Mouse (Mus musculus): ENCODE results near the gene Srsf3. TPM values are rescaled to one million over a fixed set of nuclear protein-coding genes. Genes with fewer than 3 reads are reported as not detected.

The Srsf3 gene
- polyA plus RNA-seq, 1 experiment from 2014 or later, result 716 TPM

DNA sequence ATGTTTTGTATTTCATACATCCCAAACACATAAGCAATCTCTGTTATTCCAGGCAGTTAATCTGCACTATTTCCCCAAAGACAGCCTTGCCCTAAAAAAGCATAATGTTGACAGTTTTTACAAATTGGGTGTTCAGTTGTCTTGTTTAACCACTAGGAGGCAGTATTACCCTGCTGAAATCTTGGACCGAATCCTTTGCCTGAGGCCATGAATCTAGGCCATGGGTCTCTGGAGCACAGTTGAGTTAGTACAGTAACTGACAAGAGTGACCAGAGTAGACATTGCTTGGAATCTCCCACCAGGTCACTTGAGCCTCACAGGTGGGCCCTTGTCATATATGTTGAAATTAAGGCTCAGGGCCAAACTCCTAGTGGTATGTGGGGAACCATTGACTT, 12.5 kb downstream of the Srsf3 start:
- Histone ChIP-seq H3K4me1 (ENCODE audit: insufficient read depth) (no peaks in the 10 kb centered on the region), H3K36me3 (ENCODE audit: insufficient read depth) (peaks cover 64% of the 10 kb centered on the region), H3K9me3 (ENCODE audit: low read depth, low read length) (no peaks in the 10 kb centered on the region), H3K4me3 (ENCODE audit: low read depth, low read length) (no peak overlapping the region), H3K27ac (ENCODE audit: low read depth) (no peak overlapping the region), H3K27me3 (ENCODE audit: insufficient read depth, low read length) (no peaks in the 10 kb centered on the region), H3K4me2 (no peak overlapping the region), H3K9ac (no peak overlapping the region)
- ATAC-seq (ENCODE audit: insufficient read depth), result no peak
- DNase-seq, result peak; percentile 71
- peak; percentile 78 for TF ChIP-seq CTCF (IDR thresholded peaks at IDR 0.05; ENCODE audit: low read depth)
- 67% methylated on average over 1 of the region's 1 CpGs for WGBS

- Histone ChIP-seq H3K27me3 (ENCODE audit: insufficient read depth, low read length) (no peaks in the 10 kb centered on the region), H3K4me2 (no peak overlapping the region), H3K9ac (no peak overlapping the region; the same call in 1 of the 2 replicates), H3K36me3 (ENCODE audit: insufficient read depth) (peaks cover 54% of the 10 kb centered on the region), H3K27ac (ENCODE audit: low read depth) (peak overlapping the region; percentile 60), H3K4me3 (ENCODE audit: low read depth, low read length) (no peak overlapping the region), H3K4me1 (ENCODE audit: insufficient read depth) (no peaks in the 10 kb centered on the region), H3K9me3 (ENCODE audit: low read depth, low read length) (no peaks in the 10 kb centered on the region)
- WGBS, result 59% methylated on average over 12 of the region's 12 CpGs
- TF ChIP-seq CTCF (IDR thresholded peaks at IDR 0.05; ENCODE audit: low read depth), result no peak
- DNase-seq, result peak; percentile 76
- peak; percentile 32 for ATAC-seq (ENCODE audit: insufficient read depth)
Measured at GRCm38 (mm10) chr17:29045741-29046530, 13.5 kb downstream of the Srsf3 start.

DNA sequence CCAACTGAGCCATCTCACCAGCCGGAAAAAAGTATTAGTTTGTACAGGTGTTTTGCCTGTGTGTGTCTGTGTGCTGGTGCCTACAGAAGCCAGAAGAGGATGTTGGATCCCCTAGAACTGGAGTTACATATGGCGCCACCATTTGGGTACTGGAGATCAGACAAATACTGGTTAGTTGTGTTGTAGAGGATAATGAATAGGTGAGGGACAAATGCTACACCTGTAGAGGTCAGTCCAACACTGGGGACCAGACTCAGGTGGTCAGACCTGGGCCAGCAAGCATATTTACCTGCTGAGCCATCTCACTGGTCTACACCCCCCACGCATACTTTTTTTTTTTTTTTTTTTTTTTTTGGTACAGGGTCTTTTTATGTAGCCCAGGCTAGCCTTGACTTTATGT, 14.4 kb downstream of the Srsf3 start:
- no peak overlapping the region for H3K4me3 ChIP-seq (ENCODE audit: low read depth, low read length)
- no peaks in the 10 kb centered on the region for H3K27me3 ChIP-seq (ENCODE audit: insufficient read depth, low read length)
- peaks cover 48% of the 10 kb centered on the region for H3K36me3 ChIP-seq (ENCODE audit: insufficient read depth)
- H3K27ac ChIP-seq (ENCODE audit: low read depth), result no peak overlapping the region
- DNase-seq (no peak), ATAC-seq (ENCODE audit: insufficient read depth) (no peak)
- no peaks in the 10 kb centered on the region for H3K9me3 ChIP-seq (ENCODE audit: low read depth, low read length)
- TF ChIP-seq CTCF (IDR thresholded peaks at IDR 0.05; ENCODE audit: low read depth), result no peak
- H3K9ac ChIP-seq, result no peak overlapping the region
- H3K4me1 ChIP-seq (ENCODE audit: insufficient read depth), result no peaks in the 10 kb centered on the region
- H3K4me2 ChIP-seq, result no peak overlapping the region
- 81% methylated on average over 3 of the region's 3 CpGs for WGBS

GRCm38 (mm10) chr17:29047697-29048514, 15.5 kb downstream of the Srsf3 start:
- Histone ChIP-seq H3K4me2 (no peak overlapping the region), H3K4me1 (ENCODE audit: insufficient read depth) (no peaks in the 10 kb centered on the region), H3K27me3 (ENCODE audit: insufficient read depth, low read length) (no peaks in the 10 kb centered on the region), H3K9me3 (ENCODE audit: low read depth, low read length) (no peaks in the 10 kb centered on the region), H3K27ac (ENCODE audit: low read depth) (no peak overlapping the region), H3K36me3 (ENCODE audit: insufficient read depth) (peaks cover 38% of the 10 kb centered on the region), H3K4me3 (ENCODE audit: low read depth, low read length) (no peak overlapping the region), H3K9ac (no peak overlapping the region)
- ATAC-seq (ENCODE audit: insufficient read depth) (no peak), DNase-seq (peak; percentile 37)
- WGBS, result 50% methylated on average over 3 of the region's 3 CpGs
- peak; percentile 24 for TF ChIP-seq CTCF (IDR thresholded peaks at IDR 0.05; ENCODE audit: low read depth)

- TF ChIP-seq CTCF (IDR thresholded peaks at IDR 0.05; ENCODE audit: low read depth), result peak; percentile 92
- Histone ChIP-seq H3K4me1 (ENCODE audit: insufficient read depth) (no peaks in the 10 kb centered on the region), H3K36me3 (ENCODE audit: insufficient read depth) (peaks cover 28% of the 10 kb centered on the region), H3K4me3 (ENCODE audit: low read depth, low read length) (no peak overlapping the region), H3K27ac (ENCODE audit: low read depth) (no peak overlapping the region), H3K9me3 (ENCODE audit: low read depth, low read length) (no peaks in the 10 kb centered on the region), H3K27me3 (ENCODE audit: insufficient read depth, low read length) (no peaks in the 10 kb centered on the region), H3K9ac (no peak overlapping the region), H3K4me2 (no peak overlapping the region)
- DNase-seq (peak; percentile 91), ATAC-seq (ENCODE audit: insufficient read depth) (0 out of 2 replicates have a peak, but pooled peaks have one; percentile 43)
- 17% methylated on average over 13 of the region's 13 CpGs for WGBS
Measured at GRCm38 (mm10) chr17:29048748-29049507, 16.5 kb downstream of the Srsf3 start.

DNA sequence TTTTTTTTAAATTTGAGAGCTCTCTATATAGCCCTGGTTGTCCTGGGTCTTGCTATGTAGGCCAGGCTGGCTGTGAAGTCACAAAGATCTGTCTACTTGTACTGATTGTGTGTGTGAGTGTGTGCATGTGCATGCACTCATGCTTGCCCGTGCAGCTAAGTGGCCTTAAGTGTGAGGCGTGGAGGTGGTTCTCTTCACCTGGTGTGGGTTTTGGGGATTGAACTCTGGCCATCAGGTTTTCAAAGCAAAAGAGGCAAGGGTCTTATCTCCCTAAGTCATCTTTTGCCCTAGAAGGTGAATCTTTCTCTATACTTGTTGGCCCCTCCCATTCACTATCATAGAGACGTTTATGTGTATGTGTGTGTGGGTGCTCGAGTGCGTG, 17.1 kb downstream of the Srsf3 start:
- Histone ChIP-seq H3K27ac (ENCODE audit: low read depth) (no peak overlapping the region), H3K36me3 (ENCODE audit: insufficient read depth) (peaks cover 22% of the 10 kb centered on the region), H3K9me3 (ENCODE audit: low read depth, low read length) (no peaks in the 10 kb centered on the region), H3K4me1 (ENCODE audit: insufficient read depth) (no peaks in the 10 kb centered on the region; the same call in 1 of the 2 replicates), H3K27me3 (ENCODE audit: insufficient read depth, low read length) (no peaks in the 10 kb centered on the region), H3K4me3 (ENCODE audit: low read depth, low read length) (no peak overlapping the region), H3K9ac (no peak overlapping the region), H3K4me2 (no peak overlapping the region)
- no peak for ATAC-seq (ENCODE audit: insufficient read depth)
- no peak for DNase-seq
- 65% methylated on average over 5 of the region's 5 CpGs for WGBS
- TF ChIP-seq CTCF (IDR thresholded peaks at IDR 0.05; ENCODE audit: low read depth), result no peak
